Mouse (Mus musculus) kidney, embryonic 14.5 days (tissue): ENCODE measurements around the gene Rhox13. TPM values are rescaled to one million over a fixed set of nuclear protein-coding genes. Genes with fewer than 3 reads are reported as not detected.

Experiments used
- ATAC-seq: fragments of 200-750 bp; cut with Nextera tagmentation; 2 replicates; pipeline ENCODE4 v1.8.0; 2017; ENCODE audit warnings: moderate number of reproducible peaks, mild to moderate bottlenecking, moderate TSS enrichment, moderate library complexity; ENCODE audit not compliant: low FRiP score, low TSS enrichment
- H3K27ac ChIP-seq: fragments of 300-500 bp; sonication (generic); 2 replicates; pipeline ENCODE4 v1.5.1; 2014; ENCODE audit warnings: low read depth, mild to moderate bottlenecking, low read length, moderate library complexity, mixed read lengths
- H3K27me3 ChIP-seq: fragments of 300-500 bp; sonication (generic); 2 replicates; pipeline ENCODE4 v1.6.1; 2014; ENCODE audit warnings: mild to moderate bottlenecking, low read length; ENCODE audit not compliant: control insufficient read depth, insufficient read depth
- H3K36me3 ChIP-seq: fragments of 300-500 bp; sonication (generic); 2 replicates; pipeline ENCODE4 v1.6.1; 2014; ENCODE audit warnings: low read length, mixed read lengths; ENCODE audit not compliant: control insufficient read depth, insufficient read depth
- H3K4me1 ChIP-seq: fragments of 300-500 bp; sonication (generic); 2 replicates; pipeline ENCODE4 v1.6.1; 2014; ENCODE audit warnings: low read length, mixed read lengths; ENCODE audit not compliant: control insufficient read depth, insufficient read depth
- H3K4me2 ChIP-seq: fragments of 300-500 bp; sonication (generic); replicated peaks from 2 replicates; pipeline ENCODE4 v1.6.1; 2014; ENCODE audit warnings: low read depth, mild to moderate bottlenecking, low read length
- H3K4me3 ChIP-seq: fragments of 300-500 bp; sonication (generic); 2 replicates; pipeline ENCODE4 v1.5.1; 2014; ENCODE audit warnings: mild to moderate bottlenecking, low read length
- H3K9ac ChIP-seq: fragments of 300-500 bp; sonication (generic); 2 replicates; pipeline ENCODE4 v1.6.1; 2014; ENCODE audit warnings: low read depth, mild to moderate bottlenecking, low read length, moderate library complexity
- H3K9me3 ChIP-seq: fragments of 300-500 bp; sonication (generic); 2 replicates; pipeline ENCODE4 v1.6.1; 2016; ENCODE audit warnings: low read length; ENCODE audit not compliant: control insufficient read depth
- WGBS: fragments of 180-500 bp; shearing (Covaris S2); extraction: QIAGEN DNeasy Blood & Tissue Kit; methylation state at CpG from one replicate; pipeline ENCODE4 v1.1.7; 2014; 5-methylcytosine and 5-hydroxymethylcytosine counted together
- polyA plus RNA-seq: library from polyadenylated mRNA; unstranded; fragments of >200 nt; fragmentation: Nextera tagmentation; extraction: Ambion mirVana; gene quantifications from 2 replicates; pipeline ENCODE4 v1.2.1, GENCODE M21; 2014

Rhox13 gene
- not detected in 2 replicates for polyA plus RNA-seq

GRCm38 (mm10) chrX:38120982-38121381, at the start of gene Rhox13:
Gene Rhox13, plus strand, starts transcription at chrX:38121219.
- Histone ChIP-seq H3K27ac (no peak within 1 kb of the TSS), H3K4me1 (no peaks in the 10 kb centered on the region), H3K36me3 (no peaks in the 10 kb centered on the region), H3K4me2 (no peak within 1 kb of the TSS), H3K4me3 (no peak within 1 kb of the TSS), H3K9me3 (peaks cover 12% of the 10 kb centered on the region; the same call in 1 of the 2 replicates), H3K9ac (no peak within 1 kb of the TSS), H3K27me3 (no peaks in the 10 kb centered on the region)
- no peak for ATAC-seq
- 96% methylated on average over 20 of the region's 20 CpGs for WGBS

- no peak overlapping the region for H3K9ac ChIP-seq
- no peak for ATAC-seq
- 25% methylated on average over 12 of the region's 12 CpGs for WGBS
Measured at GRCm38 (mm10) chrX:38084226-38084625, 36.8 kb upstream of the Rhox13 start.

GRCm38 (mm10) chrX:38085041-38085440, 36.0 kb upstream of the Rhox13 start, which contains the start of gene Rhox11:
Gene Rhox11, minus strand, starts transcription at chrX:38085141.
- H3K9me3 ChIP-seq = no peaks in the 10 kb centered on the region
- 87% methylated on average over 9 of the region's 9 CpGs for WGBS
- no peak within 1 kb of the TSS for H3K4me3 ChIP-seq
- H3K4me2 ChIP-seq = no peak within 1 kb of the TSS
- H3K4me1 ChIP-seq = no peaks in the 10 kb centered on the region
- H3K36me3 ChIP-seq = no peaks in the 10 kb centered on the region
- no peak for ATAC-seq
- no peaks in the 10 kb centered on the region for H3K27me3 ChIP-seq
- no peak within 1 kb of the TSS for H3K9ac ChIP-seq
- H3K27ac ChIP-seq = no peak within 1 kb of the TSS

More at GRCm38 (mm10) chrX:38084226-38084625, 36.8 kb upstream of the Rhox13 start:
- Histone ChIP-seq H3K4me2 (no peak overlapping the region), H3K27me3 (no peaks in the 10 kb centered on the region), H3K27ac (no peak overlapping the region), H3K36me3 (no peaks in the 10 kb centered on the region), H3K4me1 (no peaks in the 10 kb centered on the region), H3K4me3 (no peak overlapping the region), H3K9me3 (no peaks in the 10 kb centered on the region)

GRCm38 (mm10) chrX:38110807-38111206, 10.2 kb upstream of the Rhox13 start, which contains the start of gene Rhox12:
Gene Rhox12, minus strand, starts transcription at chrX:38110907.
- no peak within 1 kb of the TSS for H3K27ac ChIP-seq
- no peaks in the 10 kb centered on the region for H3K9me3 ChIP-seq
- H3K4me1 ChIP-seq = no peaks in the 10 kb centered on the region
- H3K36me3 ChIP-seq = no peaks in the 10 kb centered on the region
- ATAC-seq = no peak
- no peak within 1 kb of the TSS for H3K9ac ChIP-seq
- H3K27me3 ChIP-seq = no peaks in the 10 kb centered on the region
- 82% methylated on average over 4 of the region's 4 CpGs for WGBS
- no peak within 1 kb of the TSS for H3K4me3 ChIP-seq
- H3K4me2 ChIP-seq = no peak within 1 kb of the TSS

GRCm38 (mm10) chrX:38121478-38121877, 459 bp downstream of the Rhox13 start:
- WGBS = 88% methylated on average over 34 of the region's 34 CpGs
- H3K4me1 ChIP-seq = no peaks in the 10 kb centered on the region
- ATAC-seq = no peak

GRCm38 (mm10) chrX:38159097-38159496, 38.1 kb downstream of the Rhox13 start:
- no peak overlapping the region for H3K27ac ChIP-seq
- WGBS = 75% methylated on average over 1 of the region's 1 CpGs
- H3K36me3 ChIP-seq = no peaks in the 10 kb centered on the region
- H3K4me3 ChIP-seq = no peak overlapping the region
- H3K4me2 ChIP-seq = no peak overlapping the region
- no peaks in the 10 kb centered on the region for H3K27me3 ChIP-seq
- no peaks in the 10 kb centered on the region for H3K4me1 ChIP-seq
- no peak for ATAC-seq
- no peaks in the 10 kb centered on the region for H3K9me3 ChIP-seq
- no peak overlapping the region for H3K9ac ChIP-seq

More at GRCm38 (mm10) chrX:38121478-38121877, 459 bp downstream of the Rhox13 start:
- Histone ChIP-seq H3K36me3 (no peaks in the 10 kb centered on the region), H3K9ac (no peak overlapping the region), H3K4me2 (no peak overlapping the region), H3K4me3 (no peak overlapping the region), H3K27ac (no peak overlapping the region), H3K9me3 (peaks cover 12% of the 10 kb centered on the region; the same call in 1 of the 2 replicates), H3K27me3 (no peaks in the 10 kb centered on the region)

DNA sequence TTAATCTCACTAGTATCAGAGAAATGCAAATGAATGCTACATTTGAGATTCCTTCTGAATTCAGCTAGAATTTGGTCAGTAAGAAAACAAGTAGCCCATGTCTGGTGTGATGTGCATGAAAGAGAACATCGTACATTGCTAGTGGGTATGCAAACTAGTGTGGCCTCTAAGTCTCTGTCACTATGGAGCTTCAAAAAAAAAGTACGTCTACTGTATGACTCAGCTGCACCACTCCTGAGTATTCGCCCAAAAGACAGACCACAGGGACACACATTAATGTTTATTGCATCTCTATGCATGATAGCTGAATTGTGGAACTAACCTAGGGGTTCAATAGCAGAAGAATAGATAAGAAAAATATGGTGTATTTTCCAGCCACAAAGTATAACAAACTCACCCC, 44.3 kb downstream of the Rhox13 start:
- Histone ChIP-seq H3K4me3 (no peak overlapping the region), H3K27me3 (no peaks in the 10 kb centered on the region), H3K27ac (no peak overlapping the region), H3K4me1 (no peaks in the 10 kb centered on the region), H3K9ac (no peak overlapping the region), H3K4me2 (no peak overlapping the region), H3K36me3 (no peaks in the 10 kb centered on the region), H3K9me3 (no peaks in the 10 kb centered on the region)
- 92% methylated on average over 3 of the region's 3 CpGs for WGBS
- ATAC-seq = no peak

DNA sequence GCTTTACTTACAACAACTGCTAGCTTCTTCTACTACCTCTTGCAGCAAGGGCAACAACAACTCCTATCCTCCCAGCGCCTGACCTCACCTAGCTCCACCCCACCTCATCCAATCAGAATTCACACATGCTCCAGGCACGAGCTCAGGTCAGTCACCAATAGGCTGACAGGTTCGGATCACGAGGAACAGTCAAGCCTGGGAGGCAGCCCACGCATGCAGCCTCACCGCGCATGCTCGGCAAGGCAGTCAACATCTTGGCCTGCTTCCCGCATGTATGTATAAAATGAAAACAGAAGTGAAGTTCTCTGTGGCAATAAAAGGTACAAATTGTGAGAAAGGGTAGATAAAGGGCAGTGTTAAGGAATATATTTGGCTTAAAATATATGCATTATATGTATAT, 45.0 kb downstream of the Rhox13 start:
- Histone ChIP-seq H3K4me1 (no peaks in the 10 kb centered on the region), H3K4me3 (no peak overlapping the region), H3K27ac (no peak overlapping the region), H3K4me2 (no peak overlapping the region), H3K36me3 (no peaks in the 10 kb centered on the region), H3K9me3 (no peaks in the 10 kb centered on the region), H3K9ac (no peak overlapping the region), H3K27me3 (no peaks in the 10 kb centered on the region)
- ATAC-seq = no peak
- WGBS = 80% methylated on average over 9 of the region's 9 CpGs

GRCm38 (mm10) chrX:38166592-38166991, 45.6 kb downstream of the Rhox13 start:
- ATAC-seq = no peak
- 81% methylated on average over 4 of the region's 4 CpGs for WGBS
- Histone ChIP-seq H3K4me2 (no peak overlapping the region), H3K27ac (no peak overlapping the region), H3K4me1 (no peaks in the 10 kb centered on the region), H3K27me3 (no peaks in the 10 kb centered on the region), H3K36me3 (no peaks in the 10 kb centered on the region), H3K9me3 (no peaks in the 10 kb centered on the region), H3K9ac (no peak overlapping the region), H3K4me3 (no peak overlapping the region)
